Mouse (Mus musculus): ENCODE results near the gene Ppp1r15a.
"Not testable (repeated sequence)": the region's sequence is repeated elsewhere in the genome, so short reads cannot be mapped to it uniquely, and the experiment has no call there.

Gene Ppp1r15a

GRCm38 (mm10) chr7:45480310-45480709 is 45.8 kb downstream of the Ppp1r15a start:
- DNase-seq, result not testable (repeated sequence)

- DNase-seq, result no peak
Measured at GRCm38 (mm10) chr7:45478774-45479173, 47.3 kb downstream of the Ppp1r15a start.

GRCm38 (mm10) chr7:45477003-45477402 is 49.1 kb downstream of the Ppp1r15a start:
- peak; percentile 53 to 65 for DNase-seq

- no peak for DNase-seq
Measured at GRCm38 (mm10) chr7:45476453-45476852, 49.6 kb downstream of the Ppp1r15a start.

- DNase-seq, result peak; percentile 57 to 69
Measured at GRCm38 (mm10) chr7:45475291-45475969, 50.6 kb downstream of the Ppp1r15a start.
